Mouse (Mus musculus): ENCODE measurements around the gene Chpf2.

The Chpf2 gene

GRCm38 (mm10) chr5:24578109-24578963 lies 8.2 kb upstream of the Chpf2 start:
- POLR2A ChIA-PET = interaction anchor here (0.7 to 3.5 kb wide), 42 partner anchors 9 to 951 kb away, joined by 3 to 21 read pairs (median 6); partner anchors contain the start of genes Nub1 (in 4 of the 4), Chpf2 (in 2 of the 4), Rheb (in 2 of the 4) and Tmub1 (in 2 of the 4)
- CTCF ChIA-PET = interaction anchor here in 1 of 4 experiments (0.5 to 1.8 kb wide), 7 partner anchors 19 to 282 kb away, joined by 3 to 11 read pairs (median 5); partner anchors contain the start of gene Rheb

- POLR2A ChIA-PET = interaction anchor here in 3 of 4 experiments (0.7 to 2.7 kb wide), 13 partner anchors 8 to 166 kb away, joined by 3 to 21 read pairs (median 4); partner anchors contain the start of genes Abcf2 (in 3 of the 3), Cdk5 (in 1 of the 3), Nub1 (in 1 of the 3) and Slc4a2 (in 1 of the 3)
- CTCF ChIA-PET = interaction anchor here (0.8 to 2.3 kb wide), 12 partner anchors 11 to 697 kb away, joined by 3 to 21 read pairs (median 4); partner anchors contain the start of gene Abcb8 (in 1 of the 4)
Measured at GRCm38 (mm10) chr5:24586106-24586505, 435 bp upstream of the Chpf2 start.

GRCm38 (mm10) chr5:24587200-24587577 lies 648 bp downstream of the Chpf2 start:
- ChIA-PET CTCF (interaction anchor here (0.6 to 2.3 kb wide), 12 partner anchors 10 to 203 kb away, joined by 3 to 21 read pairs (median 4); partner anchors contain the start of gene Abcb8 (in 1 of the 4)), POLR2A (interaction anchor here (0.6 to 2.7 kb wide), 19 partner anchors 8 to 836 kb away, joined by 3 to 21 read pairs (median 4); partner anchors contain the start of genes Abcf2 (in 3 of the 4), Cdk5 (in 1 of the 4), Gbx1 (in 1 of the 4) and Slc4a2 (in 1 of the 4))

GRCm38 (mm10) chr5:24589511-24590500 lies 3.3 kb downstream of the Chpf2 start:
- ChIA-PET POLR2A (interaction anchor here in 3 of 4 experiments (0.6 to 2.3 kb wide), 6 partner anchors 12 to 30 kb away, joined by 3 to 9 read pairs (median 4); partner anchors contain the start of gene Abcf2 (in 2 of the 3)), CTCF (interaction anchor here in 2 of 4 experiments (0.6 to 1.3 kb wide), 4 partner anchors 14 to 417 kb away, joined by 3 to 5 read pairs (median 4); no protein-coding TSS in a partner anchor)

GRCm38 (mm10) chr5:24591268-24591721 lies 4.8 kb downstream of the Chpf2 start:
- POLR2A ChIA-PET = interaction anchor here (0.7 to 2.3 kb wide), 10 partner anchors 12 to 942 kb away, joined by 3 to 9 read pairs (median 3); partner anchors contain the start of genes Abcf2 (in 3 of the 4) and Nub1 (in 1 of the 4)
- CTCF ChIA-PET = interaction anchor here in 1 of 4 experiments (0.5 to 1.6 kb wide), 4 partner anchors 12 to 856 kb away, joined by 3 to 5 read pairs (median 4); no protein-coding TSS in a partner anchor

GRCm38 (mm10) chr5:24591796-24592470 lies 5.4 kb downstream of the Chpf2 start:
- ChIA-PET CTCF (interaction anchor here in 1 of 4 experiments (0.6 to 1.6 kb wide), 3 partner anchors 62 to 198 kb away, joined by 4 to 5 read pairs (median 4); no protein-coding TSS in a partner anchor), POLR2A (interaction anchor here in 3 of 4 experiments (0.5 to 2.3 kb wide), 6 partner anchors 9 to 17 kb away, joined by 3 to 9 read pairs (median 4); partner anchors contain the start of gene Abcf2 (in 2 of the 3))

- CTCF ChIA-PET = interaction anchor here in 1 of 4 experiments (0.6 to 1.1 kb wide), 2 partner anchors 10 to 198 kb away, joined by 3 to 4 read pairs; no protein-coding TSS in a partner anchor
- POLR2A ChIA-PET = interaction anchor here in 1 of 4 experiments (1.4 to 1.7 kb wide), 2 partner anchors 11 to 15 kb away, joined by 4 to 6 read pairs; partner anchors contain the start of gene Abcf2
Measured at GRCm38 (mm10) chr5:24592471-24593160, 6.1 kb downstream of the Chpf2 start.

- CTCF ChIA-PET = interaction anchor here in 2 of 4 experiments (0.9 to 1.2 kb wide), 3 partner anchors 9 to 110 kb away, joined by 3 read pairs; no protein-coding TSS in a partner anchor
- POLR2A ChIA-PET = interaction anchor here in 2 of 4 experiments (0.6 to 1.7 kb wide), 6 partner anchors 9 to 46 kb away, joined by 3 to 6 read pairs (median 4); partner anchors contain the start of gene Abcf2 (in 1 of the 2)
Measured at GRCm38 (mm10) chr5:24593230-24593629, 6.7 kb downstream of the Chpf2 start.

- ChIA-PET CTCF (interaction anchor here in 2 of 4 experiments (0.9 to 1.2 kb wide), 3 partner anchors 9 to 110 kb away, joined by 3 read pairs; no protein-coding TSS in a partner anchor), POLR2A (interaction anchor here in 2 of 4 experiments (0.5 to 1.7 kb wide), 7 partner anchors 9 to 95 kb away, joined by 3 to 6 read pairs (median 4); partner anchors contain the start of gene Abcf2 (in 1 of the 2))
Measured at GRCm38 (mm10) chr5:24593928-24594327, 7.4 kb downstream of the Chpf2 start.

- CTCF ChIA-PET = interaction anchor here in 2 of 4 experiments (0.9 to 1.2 kb wide), 2 partner anchors 64 to 111 kb away, joined by 3 read pairs; no protein-coding TSS in a partner anchor
- POLR2A ChIA-PET = interaction anchor here in 1 of 4 experiments (0.5 to 1.7 kb wide), 3 partner anchors 17 to 95 kb away, joined by 3 to 6 read pairs (median 5); partner anchors contain the start of gene Abcf2
Measured at GRCm38 (mm10) chr5:24594346-24594745, 7.8 kb downstream of the Chpf2 start.

GRCm38 (mm10) chr5:24595261-24595660 lies 8.7 kb downstream of the Chpf2 start:
- ChIA-PET CTCF (interaction anchor here in 1 of 4 experiments (0.7 to 2.7 kb wide), 2 partner anchors 65 to 162 kb away, joined by 4 to 14 read pairs; no protein-coding TSS in a partner anchor), POLR2A (interaction anchor here in 2 of 4 experiments (0.5 to 1.9 kb wide), 4 partner anchors 8 to 194 kb away, joined by 5 to 8 read pairs (median 6); partner anchors contain the start of genes Chpf2 (in 1 of the 2) and Nub1 (in 1 of the 2))

GRCm38 (mm10) chr5:24595786-24596380 lies 9.3 kb downstream of the Chpf2 start:
- POLR2A ChIA-PET = interaction anchor here in 3 of 4 experiments (0.5 to 1.9 kb wide), 7 partner anchors 9 to 194 kb away, joined by 4 to 8 read pairs (median 6); partner anchors contain the start of genes Chpf2 (in 1 of the 3) and Nub1 (in 1 of the 3)
- CTCF ChIA-PET = interaction anchor here in 3 of 4 experiments (0.6 to 3.1 kb wide), 11 partner anchors 9 to 1009 kb away, joined by 3 to 14 read pairs (median 4); partner anchors contain the start of gene Chpf2 (in 1 of the 3)

- POLR2A ChIA-PET = interaction anchor here in 3 of 4 experiments (0.6 to 2.7 kb wide), 18 partner anchors 10 to 154 kb away, joined by 3 to 13 read pairs (median 4); partner anchors contain the start of genes Chpf2 (in 3 of the 3), Abcf2 (in 2 of the 3) and Nub1 (in 2 of the 3)
- CTCF ChIA-PET = interaction anchor here (0.6 to 3.1 kb wide), 40 partner anchors 9 to 1087 kb away, joined by 3 to 21 read pairs (median 5); partner anchors contain the start of genes Chpf2 (in 4 of the 4), Abcf2 (in 3 of the 4), Abcb8 (in 1 of the 4) and Cdk5 (in 1 of the 4)
Measured at GRCm38 (mm10) chr5:24596519-24597171, 10.1 kb downstream of the Chpf2 start.
